Mouse (Mus musculus) hindbrain, embryonic 12.5 days (tissue): Measurements from ENCODE around the gene Fcmr. TPM values are rescaled to one million over a fixed set of nuclear protein-coding genes. Genes with fewer than 3 reads are reported as not detected.

ENCODE experiments used
- ATAC-seq: fragments of 200-750 bp; cut with Nextera tagmentation; 2 replicates; pipeline ENCODE4 v1.8.0; 2017; ENCODE audit warnings: moderate TSS enrichment; ENCODE audit not compliant: low FRiP score
- H3K27ac ChIP-seq: fragments of 300-500 bp; sonication (generic); 2 replicates; pipeline ENCODE4 v1.5.1; 2016; ENCODE audit warnings: mild to moderate bottlenecking
- H3K27me3 ChIP-seq: fragments of 300-500 bp; sonication (generic); 2 replicates; pipeline ENCODE4 v1.6.1; 2016; ENCODE audit warnings: mild to moderate bottlenecking
- H3K36me3 ChIP-seq: fragments of 300-500 bp; sonication (generic); 2 replicates; pipeline ENCODE4 v1.6.1; 2016; ENCODE audit warnings: mild to moderate bottlenecking
- H3K4me1 ChIP-seq: fragments of 300-500 bp; sonication (generic); 2 replicates; pipeline ENCODE4 v1.6.1; 2016
- H3K4me2 ChIP-seq: fragments of 300-500 bp; sonication (generic); replicated peaks from 2 replicates; pipeline ENCODE4 v1.6.1; 2016; ENCODE audit warnings: mild to moderate bottlenecking
- H3K4me3 ChIP-seq: fragments of 300-500 bp; sonication (generic); 2 replicates; pipeline ENCODE4 v1.5.1; 2016; ENCODE audit warnings: mild to moderate bottlenecking
- H3K9ac ChIP-seq: fragments of 300-500 bp; sonication (generic); 2 replicates; pipeline ENCODE4 v1.6.1; 2016; ENCODE audit warnings: mild to moderate bottlenecking, moderate library complexity
- H3K9me3 ChIP-seq: fragments of 300-500 bp; sonication (generic); replicated peaks from 2 replicates; pipeline ENCODE4 v1.6.1; 2016; ENCODE audit warnings: mild to moderate bottlenecking
- WGBS: fragments of 180-500 bp; shearing (Covaris S2); methylation state at CpG from one replicate; pipeline ENCODE4 v1.1.7; 2016; 5-methylcytosine and 5-hydroxymethylcytosine counted together
- polyA plus RNA-seq: library from polyadenylated mRNA; unstranded; fragments of >200 nt; fragmentation: Nextera tagmentation; extraction: Ambion mirVana; gene quantifications from 2 replicates; pipeline ENCODE4 v1.2.1, GENCODE M21; 2016

Fcmr gene
- polyA plus RNA-seq, 1 experiment from 2014 or later, result not detected

GRCm38 (mm10) chr1:130838288-130838687 lies 27.2 kb upstream of the Fcmr start:
- 61% methylated on average over 6 of the region's 6 CpGs for WGBS
- no peaks in the 10 kb centered on the region for H3K4me1 ChIP-seq
- no peak overlapping the region for H3K4me3 ChIP-seq
- no peaks in the 10 kb centered on the region for H3K27me3 ChIP-seq
- H3K9me3 ChIP-seq, result no peaks in the 10 kb centered on the region
- ATAC-seq, result no peak
- H3K36me3 ChIP-seq, result no peaks in the 10 kb centered on the region
- H3K4me2 ChIP-seq, result no peak overlapping the region
- H3K9ac ChIP-seq, result no peak overlapping the region
- no peak overlapping the region for H3K27ac ChIP-seq

DNA sequence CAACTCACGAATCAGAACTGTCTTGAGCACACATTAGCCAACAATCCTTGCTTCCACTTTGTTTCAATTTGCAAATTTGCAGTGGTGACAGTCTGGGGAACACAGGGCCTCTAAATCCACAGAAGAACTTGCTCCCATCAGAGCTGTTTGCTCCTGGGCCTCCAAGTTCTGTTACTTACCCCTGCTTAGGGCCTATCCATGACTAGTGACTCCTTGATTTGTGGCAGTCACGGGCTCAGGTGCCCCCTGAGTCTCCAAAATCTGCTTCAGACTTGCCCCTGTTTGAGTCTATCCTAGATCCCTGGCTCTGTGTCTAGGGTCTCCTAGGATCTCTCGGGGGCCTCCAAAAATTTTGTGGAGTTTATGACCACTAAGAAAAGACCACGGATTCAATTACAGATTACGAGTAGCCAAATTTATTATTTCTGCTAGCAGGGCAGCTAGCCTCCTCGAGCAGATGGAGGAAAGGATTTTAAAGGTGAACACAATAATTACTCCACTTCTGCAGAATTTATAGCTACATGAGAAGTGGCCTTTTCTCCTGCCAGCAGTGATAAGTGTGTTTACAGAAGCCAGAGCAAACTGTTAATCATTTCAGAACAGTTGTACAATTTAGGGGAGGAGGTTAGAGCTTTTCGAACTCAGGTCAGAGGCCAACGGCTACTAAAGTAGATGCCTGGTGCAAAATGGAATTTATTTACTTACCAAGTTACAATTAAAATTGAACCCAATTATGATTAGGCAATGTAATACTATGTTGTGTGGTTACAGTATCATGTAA lies 24.7 kb upstream of the Fcmr start:
- no peak overlapping the region for H3K4me3 ChIP-seq
- no peak overlapping the region for H3K4me2 ChIP-seq
- WGBS, result 86% methylated on average over 8 of the region's 8 CpGs
- H3K27ac ChIP-seq, result no peak overlapping the region
- no peaks in the 10 kb centered on the region for H3K9me3 ChIP-seq
- H3K36me3 ChIP-seq, result no peaks in the 10 kb centered on the region
- no peak for ATAC-seq
- no peaks in the 10 kb centered on the region for H3K27me3 ChIP-seq
- H3K4me1 ChIP-seq, result no peaks in the 10 kb centered on the region
- no peak overlapping the region for H3K9ac ChIP-seq

DNA sequence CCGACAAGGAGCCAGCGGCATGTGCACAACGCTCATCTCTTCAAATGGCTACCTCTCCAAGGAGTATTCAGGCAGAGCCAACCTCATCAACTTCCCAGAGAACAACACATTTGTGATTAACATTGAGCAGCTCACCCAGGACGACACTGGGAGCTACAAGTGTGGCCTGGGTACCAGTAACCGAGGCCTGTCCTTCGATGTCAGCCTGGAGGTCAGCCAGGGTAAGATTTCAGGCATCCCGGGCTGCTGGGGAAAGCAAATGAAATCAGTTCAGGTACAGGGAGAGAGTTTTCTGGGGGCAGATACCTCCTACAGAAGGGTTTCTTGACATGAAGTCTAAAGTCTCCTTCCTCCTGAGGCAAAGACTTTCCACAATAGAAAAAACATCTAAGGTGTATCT lies 23.8 kb upstream of the Fcmr start:
- Histone ChIP-seq H3K4me1 (no peaks in the 10 kb centered on the region), H3K4me3 (no peak overlapping the region), H3K27ac (no peak overlapping the region), H3K4me2 (no peak overlapping the region), H3K36me3 (no peaks in the 10 kb centered on the region), H3K9me3 (no peaks in the 10 kb centered on the region), H3K9ac (no peak overlapping the region), H3K27me3 (no peaks in the 10 kb centered on the region)
- WGBS, result 89% methylated on average over 7 of the region's 7 CpGs
- ATAC-seq, result no peak

DNA sequence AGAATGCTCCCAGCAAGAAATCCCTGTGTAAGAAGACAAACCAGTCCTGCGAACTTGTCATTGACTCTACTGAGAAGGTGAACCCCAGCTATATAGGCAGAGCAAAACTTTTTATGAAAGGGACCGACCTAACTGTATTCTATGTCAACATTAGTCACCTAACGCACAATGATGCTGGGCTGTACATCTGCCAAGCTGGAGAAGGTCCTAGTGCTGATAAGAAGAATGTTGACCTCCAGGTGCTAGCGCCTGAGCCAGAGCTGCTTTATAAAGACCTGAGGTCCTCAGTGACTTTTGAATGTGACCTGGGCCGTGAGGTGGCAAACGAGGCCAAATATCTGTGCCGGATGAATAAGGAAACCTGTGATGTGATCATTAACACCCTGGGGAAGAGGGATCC lies 21.0 kb upstream of the Fcmr start:
- 92% methylated on average over 7 of the region's 7 CpGs for WGBS
- ATAC-seq, result no peak
- H3K27me3 ChIP-seq, result no peaks in the 10 kb centered on the region
- H3K4me3 ChIP-seq, result no peak overlapping the region
- H3K4me1 ChIP-seq, result no peaks in the 10 kb centered on the region
- no peak overlapping the region for H3K27ac ChIP-seq
- no peak overlapping the region for H3K9ac ChIP-seq
- no peak overlapping the region for H3K4me2 ChIP-seq
- no peaks in the 10 kb centered on the region for H3K36me3 ChIP-seq
- H3K9me3 ChIP-seq, result no peaks in the 10 kb centered on the region

- Histone ChIP-seq H3K9ac (no peak overlapping the region), H3K4me1 (no peaks in the 10 kb centered on the region), H3K4me2 (no peak overlapping the region), H3K27ac (no peak overlapping the region), H3K9me3 (no peaks in the 10 kb centered on the region), H3K36me3 (no peaks in the 10 kb centered on the region), H3K4me3 (no peak overlapping the region), H3K27me3 (no peaks in the 10 kb centered on the region)
- 90% methylated on average over 10 of the region's 10 CpGs for WGBS
- ATAC-seq, result no peak
These were observed 15.8 kb upstream of the Fcmr start for GRCm38 (mm10) chr1:130849530-130850214.

DNA sequence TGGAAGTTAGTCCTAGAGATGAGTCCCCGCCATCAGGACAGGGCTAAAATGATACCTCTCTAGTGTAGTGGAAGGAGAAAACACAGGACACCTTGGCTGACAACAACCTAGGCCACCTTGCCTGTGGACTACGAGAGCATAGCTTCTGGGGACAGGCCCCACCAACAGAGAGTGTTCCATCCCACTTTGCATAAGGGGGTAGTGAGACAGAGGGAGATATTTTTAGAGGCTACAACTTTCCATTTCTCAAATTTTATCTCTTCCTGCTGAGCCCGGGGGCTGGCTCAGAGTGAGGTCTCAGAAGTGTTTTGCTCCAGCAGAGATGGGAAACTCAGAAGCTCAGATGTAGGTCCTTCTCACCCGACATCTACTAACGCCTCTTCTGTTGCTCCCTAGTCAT lies 15.1 kb upstream of the Fcmr start:
- H3K9me3 ChIP-seq, result no peaks in the 10 kb centered on the region
- no peak for ATAC-seq
- H3K27ac ChIP-seq, result no peak overlapping the region
- H3K36me3 ChIP-seq, result no peaks in the 10 kb centered on the region
- no peak overlapping the region for H3K4me2 ChIP-seq
- no peaks in the 10 kb centered on the region for H3K27me3 ChIP-seq
- H3K9ac ChIP-seq, result no peak overlapping the region
- no peaks in the 10 kb centered on the region for H3K4me1 ChIP-seq
- no peak overlapping the region for H3K4me3 ChIP-seq
- 88% methylated on average over 5 of the region's 5 CpGs for WGBS

DNA sequence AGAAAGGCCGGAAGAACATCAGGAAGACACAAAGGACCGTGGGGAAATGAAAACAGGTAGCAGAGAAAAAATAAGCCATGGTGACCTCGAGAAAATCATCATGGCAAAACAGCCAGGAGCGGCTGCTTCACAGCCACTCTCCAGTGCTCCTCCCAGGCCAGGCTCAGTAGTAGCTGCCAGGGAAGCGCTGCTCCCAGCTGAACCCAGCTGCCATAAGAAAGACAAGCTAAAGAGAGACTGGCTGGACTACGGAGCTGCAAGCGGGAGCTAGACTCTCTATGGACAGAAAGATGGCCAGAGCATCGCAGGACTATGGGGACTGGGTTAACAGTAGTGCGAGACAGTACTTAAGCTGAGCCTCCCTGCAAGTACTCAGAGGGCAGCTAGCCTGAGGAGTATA lies 10.7 kb upstream of the Fcmr start:
- no peak overlapping the region for H3K9ac ChIP-seq
- no peak for ATAC-seq
- no peaks in the 10 kb centered on the region for H3K27me3 ChIP-seq
- no peaks in the 10 kb centered on the region for H3K4me1 ChIP-seq
- H3K36me3 ChIP-seq, result no peaks in the 10 kb centered on the region
- H3K4me2 ChIP-seq, result no peak overlapping the region
- no peak overlapping the region for H3K4me3 ChIP-seq
- WGBS, result 84% methylated on average over 9 of the region's 9 CpGs
- no peaks in the 10 kb centered on the region for H3K9me3 ChIP-seq
- H3K27ac ChIP-seq, result no peak overlapping the region

DNA sequence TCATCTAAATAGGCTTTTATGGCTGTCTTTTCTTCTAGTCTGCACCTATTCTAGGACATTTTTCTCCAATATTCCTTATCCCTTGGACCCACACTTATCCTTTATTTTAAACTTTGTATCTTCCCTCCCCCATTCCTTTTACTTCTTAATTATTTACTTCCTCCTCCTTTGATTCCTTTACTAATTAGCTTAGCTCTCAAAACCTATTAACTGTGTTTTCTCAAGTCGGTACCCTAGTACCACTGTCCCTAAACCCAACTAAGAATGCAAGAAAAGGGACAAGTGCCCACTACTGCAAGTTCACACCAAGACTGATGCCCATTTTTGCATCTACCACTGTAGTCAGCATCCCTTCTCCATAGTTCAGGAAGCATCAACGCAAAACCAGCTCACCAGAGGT lies 9.7 kb upstream of the Fcmr start:
- Histone ChIP-seq H3K36me3 (no peaks in the 10 kb centered on the region), H3K27me3 (no peaks in the 10 kb centered on the region), H3K27ac (no peak overlapping the region), H3K4me2 (no peak overlapping the region), H3K4me1 (no peaks in the 10 kb centered on the region), H3K4me3 (no peak overlapping the region), H3K9ac (no peak overlapping the region), H3K9me3 (no peaks in the 10 kb centered on the region)
- WGBS, result 91% methylated on average over 2 of the region's 2 CpGs
- no peak for ATAC-seq

- H3K36me3 ChIP-seq, result no peaks in the 10 kb centered on the region
- WGBS, result 78% methylated on average over 4 of the region's 4 CpGs
- no peaks in the 10 kb centered on the region for H3K27me3 ChIP-seq
- no peak overlapping the region for H3K4me3 ChIP-seq
- ATAC-seq, result no peak
- H3K4me2 ChIP-seq, result no peak overlapping the region
- H3K27ac ChIP-seq, result no peak overlapping the region
- no peak overlapping the region for H3K9ac ChIP-seq
- H3K4me1 ChIP-seq, result no peaks in the 10 kb centered on the region
- no peaks in the 10 kb centered on the region for H3K9me3 ChIP-seq
These were observed 8.0 kb upstream of the Fcmr start for GRCm38 (mm10) chr1:130857456-130857855.

DNA sequence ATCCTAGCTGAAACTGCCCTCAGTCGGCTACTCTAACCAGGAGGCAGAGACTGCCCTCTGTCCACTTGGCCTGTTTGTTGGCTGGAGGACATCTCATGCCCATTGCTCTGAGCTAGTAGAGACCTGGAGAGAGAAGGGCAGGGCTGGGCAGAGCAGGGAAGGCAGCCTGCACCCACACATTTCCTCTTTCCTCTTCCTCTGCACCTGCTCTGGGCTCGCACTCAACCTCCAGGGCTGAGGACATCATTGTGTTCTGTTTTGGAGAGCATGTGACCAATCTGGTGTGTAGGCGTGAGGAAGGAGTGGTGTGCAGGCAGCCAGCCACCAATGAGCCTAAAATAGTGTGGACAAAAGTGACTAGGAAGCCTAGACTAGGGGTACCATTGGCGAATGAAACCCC lies 1.2 kb upstream of the Fcmr start:
- Histone ChIP-seq H3K27me3 (no peaks in the 10 kb centered on the region), H3K36me3 (no peaks in the 10 kb centered on the region), H3K4me1 (no peaks in the 10 kb centered on the region), H3K4me3 (no peak overlapping the region), H3K4me2 (no peak overlapping the region), H3K9me3 (no peaks in the 10 kb centered on the region), H3K27ac (no peak overlapping the region), H3K9ac (no peak overlapping the region)
- ATAC-seq, result no peak
- WGBS, result 91% methylated on average over 4 of the region's 4 CpGs

- H3K9me3 ChIP-seq, result no peaks in the 10 kb centered on the region
- H3K9ac ChIP-seq, result no peak overlapping the region
- ATAC-seq, result no peak
- no peaks in the 10 kb centered on the region for H3K36me3 ChIP-seq
- no peak overlapping the region for H3K4me2 ChIP-seq
- no peak overlapping the region for H3K27ac ChIP-seq
- WGBS, result 88% methylated on average over 5 of the region's 5 CpGs
- no peaks in the 10 kb centered on the region for H3K27me3 ChIP-seq
- H3K4me1 ChIP-seq, result no peaks in the 10 kb centered on the region
- H3K4me3 ChIP-seq, result no peak overlapping the region
These were observed 728 bp upstream of the Fcmr start for GRCm38 (mm10) chr1:130864741-130865140.

- no peak for ATAC-seq
- no peak overlapping the region for H3K27ac ChIP-seq
- H3K4me1 ChIP-seq, result peaks cover 1% of the 10 kb centered on the region; the same call in 1 of the 2 replicates
- no peak overlapping the region for H3K9ac ChIP-seq
- H3K4me3 ChIP-seq, result no peak overlapping the region
- H3K4me2 ChIP-seq, result no peak overlapping the region
- peaks cover 8% of the 10 kb centered on the region for H3K27me3 ChIP-seq
- 90% methylated on average over 2 of the region's 2 CpGs for WGBS
- H3K9me3 ChIP-seq, result no peaks in the 10 kb centered on the region
- no peaks in the 10 kb centered on the region for H3K36me3 ChIP-seq
These were observed 7.4 kb downstream of the Fcmr start for GRCm38 (mm10) chr1:130872912-130873311.

- no peak overlapping the region for H3K4me2 ChIP-seq
- H3K9me3 ChIP-seq, result no peaks in the 10 kb centered on the region
- no peak overlapping the region for H3K9ac ChIP-seq
- H3K27ac ChIP-seq, result no peak overlapping the region
- ATAC-seq, result no peak
- H3K4me1 ChIP-seq, result peaks cover 8% of the 10 kb centered on the region; the same call in 1 of the 2 replicates
- H3K27me3 ChIP-seq, result peaks cover 27% of the 10 kb centered on the region
- WGBS, result 41% methylated on average over 3 of the region's 3 CpGs
- no peak overlapping the region for H3K4me3 ChIP-seq
- no peaks in the 10 kb centered on the region for H3K36me3 ChIP-seq
These were observed 9.7 kb downstream of the Fcmr start for GRCm38 (mm10) chr1:130875139-130875538.
